In the genomic region with DNA sequence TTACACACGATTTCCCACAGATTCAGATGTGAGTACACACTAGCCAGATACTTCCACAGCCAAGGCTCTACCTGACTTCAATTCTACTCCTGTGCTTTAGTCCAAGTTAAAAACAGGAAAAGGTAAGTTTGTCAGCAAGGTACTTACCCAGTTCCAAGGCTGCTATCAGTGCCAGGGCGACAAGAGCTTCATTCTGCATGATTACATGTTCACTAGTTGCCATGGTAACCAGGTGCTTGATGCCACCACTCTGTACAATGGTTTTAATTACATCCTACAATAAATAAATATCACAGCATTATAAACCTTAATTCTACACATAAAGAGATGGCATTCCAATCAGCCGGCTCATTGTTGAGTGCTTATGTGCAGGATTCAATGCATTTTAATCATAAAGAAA, we compare ENCODE assay signal across 26 mouse cellular contexts.
A peak's percentile ranks its signal among the peaks of the same experiment; 100 is the strongest.
DNase-seq lines count a peak whose midpoint lies in the region; ATAC-seq and TF ChIP-seq lines count a peak whose summit lies in the region.
"Had no signal": no experiment of that assay in that cellular context is flagged by ENCODE, and none has a peak within 500 bp of the region (broad histone marks: within the 10 kb centered on the region; RNA-seq: fewer than 3 reads in every experiment).

No protein-coding gene starts in this region.

- 0 out of 2 replicates have a peak, but pooled peaks cover 4% of the 10 kb centered on the region for H3K9me3 ChIP-seq in embryonic facial prominence, embryonic 14.5 days (ENCODE audit: control insufficient read depth, low read length)
- no peaks in the 10 kb centered on the region for H3K9me3 ChIP-seq in embryonic facial prominence, embryonic 10.5 days
- H3K9me3 ChIP-seq in forebrain, embryonic 16.5 days (ENCODE audit: control insufficient read depth, low read length): no peaks in the 10 kb centered on the region
- H3K9me3 ChIP-seq in forebrain, embryonic 12.5 days: no peaks in the 10 kb centered on the region
- H3K9me3 ChIP-seq in midbrain, embryonic 14.5 days (ENCODE audit: control insufficient read depth, low read length): 0 out of 2 replicates have a peak, but pooled peaks cover 3% of the 10 kb centered on the region
- H3K9me3 ChIP-seq in midbrain, embryonic 10.5 days (replicated peaks): 0 out of 2 replicates have a peak, but pooled peaks cover 3% of the 10 kb centered on the region
- H3K9me3 ChIP-seq: embryonic facial prominence, embryonic 15.5 days; hindbrain, embryonic 12.5 days had no signal

- H3K4me3 ChIP-seq in embryonic facial prominence, embryonic 14.5 days (ENCODE audit: low read depth, low read length): no peak overlapping the region
- H3K4me3 ChIP-seq in embryonic facial prominence, embryonic 10.5 days: no peak overlapping the region
- no peak overlapping the region for H3K4me3 ChIP-seq in forebrain, embryonic 16.5 days (replicated peaks; ENCODE audit: low read length)
- H3K4me3 ChIP-seq in forebrain, embryonic 12.5 days (replicated peaks): no peak overlapping the region
- H3K4me3 ChIP-seq in midbrain, embryonic 14.5 days (replicated peaks; ENCODE audit: low read depth, low read length): no peak overlapping the region
- H3K4me3 ChIP-seq in midbrain, embryonic 10.5 days: no peak overlapping the region
- H3K4me3 ChIP-seq: embryonic facial prominence, embryonic 15.5 days; heart, adult 2 months; hindbrain, embryonic 12.5 days had no signal

- H3K36me3 ChIP-seq in embryonic facial prominence, embryonic 14.5 days (ENCODE audit: control insufficient read depth, insufficient read depth, low read length): peaks cover 37% of the 10 kb centered on the region
- H3K36me3 ChIP-seq in embryonic facial prominence, embryonic 10.5 days (replicated peaks): peaks cover 51% of the 10 kb centered on the region
- peaks cover 12% of the 10 kb centered on the region for H3K36me3 ChIP-seq in forebrain, embryonic 16.5 days (ENCODE audit: control insufficient read depth, insufficient read depth)
- peaks cover 29% of the 10 kb centered on the region for H3K36me3 ChIP-seq in forebrain, embryonic 12.5 days (replicated peaks)
- peaks cover 27% of the 10 kb centered on the region for H3K36me3 ChIP-seq in midbrain, embryonic 14.5 days (ENCODE audit: control insufficient read depth, insufficient read depth, low read length)
- H3K36me3 ChIP-seq in midbrain, embryonic 10.5 days: peaks cover 51% of the 10 kb centered on the region

- no peak overlapping the region for H3K4me2 ChIP-seq in embryonic facial prominence, embryonic 14.5 days (ENCODE audit: low read depth, low read length)
- H3K4me2 ChIP-seq in forebrain, embryonic 16.5 days (ENCODE audit: low read length): no peak overlapping the region
- no peak overlapping the region for H3K4me2 ChIP-seq in forebrain, embryonic 12.5 days
- no peak overlapping the region for H3K4me2 ChIP-seq in midbrain, embryonic 14.5 days (ENCODE audit: low read length)
- H3K4me2 ChIP-seq: embryonic facial prominence, embryonic 15.5 days; heart, embryonic 11.5 days; hindbrain, embryonic 12.5 days had no signal

- no peak overlapping the region for H3K27ac ChIP-seq in embryonic facial prominence, embryonic 14.5 days (replicated peaks; ENCODE audit: low read depth, low read length)
- no peak overlapping the region for H3K27ac ChIP-seq in embryonic facial prominence, embryonic 10.5 days (replicated peaks)
- H3K27ac ChIP-seq in forebrain, embryonic 16.5 days (ENCODE audit: low read length): no peak overlapping the region
- no peak overlapping the region for H3K27ac ChIP-seq in forebrain, embryonic 12.5 days
- H3K27ac ChIP-seq in midbrain, embryonic 14.5 days (replicated peaks; ENCODE audit: low read depth, low read length): no peak overlapping the region
- no peak overlapping the region for H3K27ac ChIP-seq in midbrain, embryonic 10.5 days (replicated peaks)
- H3K27ac ChIP-seq: embryonic facial prominence, embryonic 15.5 days; heart, adult 2 months; hindbrain, embryonic 12.5 days had no signal

- ATAC-seq in embryonic facial prominence, embryonic 14.5 days (ENCODE audit: low read depth): peak; percentile 62; the same call in 1 of the 2 replicates
- 0 out of 2 replicates have a peak, but pooled peaks have one; percentile 33 for ATAC-seq in forebrain, embryonic 16.5 days
- ATAC-seq in forebrain, embryonic 12.5 days (ENCODE audit: low FRiP score): no peak
- ATAC-seq in midbrain, embryonic 14.5 days (ENCODE audit: low FRiP score, low TSS enrichment): no peak
- ATAC-seq: activated CD4-positive, CD25-positive, alpha-beta regulatory T cell, adult 4 months; hindbrain, embryonic 16.5 days; inflammation-experienced regulatory T-cells, adult 6 months; intestine, embryonic 16.5 days had no signal

- TF ChIP-seq POLR2A in brain, embryonic 14.5 days (IDR thresholded peaks at IDR 0.05; ENCODE audit: borderline replicate concordance, extremely low read depth, insufficient read depth, insufficient read length, poor library complexity, severe bottlenecking): no peak

- H3K9ac ChIP-seq in embryonic facial prominence, embryonic 14.5 days (ENCODE audit: low read depth, low read length): no peak overlapping the region
- H3K9ac ChIP-seq in forebrain, embryonic 16.5 days (replicated peaks; ENCODE audit: low read depth, low read length): no peak overlapping the region
- H3K9ac ChIP-seq in forebrain, embryonic 12.5 days: no peak overlapping the region
- no peak overlapping the region for H3K9ac ChIP-seq in midbrain, embryonic 14.5 days (replicated peaks; ENCODE audit: low read length)
- H3K9ac ChIP-seq: embryonic facial prominence, embryonic 15.5 days; hindbrain, embryonic 12.5 days had no signal

- 0 out of 2 replicates have a peak, but pooled peaks cover 4% of the 10 kb centered on the region for H3K4me1 ChIP-seq in embryonic facial prominence, embryonic 14.5 days (ENCODE audit: control insufficient read depth, insufficient read depth, low read length)
- peaks cover 6% of the 10 kb centered on the region for H3K4me1 ChIP-seq in embryonic facial prominence, embryonic 10.5 days
- no peaks in the 10 kb centered on the region for H3K4me1 ChIP-seq in forebrain, embryonic 16.5 days (replicated peaks; ENCODE audit: control insufficient read depth, insufficient read depth, low read length)
- peaks cover 3% of the 10 kb centered on the region; the same call in 1 of the 2 replicates for H3K4me1 ChIP-seq in forebrain, embryonic 12.5 days
- H3K4me1 ChIP-seq in midbrain, embryonic 14.5 days (ENCODE audit: control insufficient read depth, insufficient read depth, low read length): no peaks in the 10 kb centered on the region
- 0 out of 2 replicates have a peak, but pooled peaks cover 5% of the 10 kb centered on the region for H3K4me1 ChIP-seq in midbrain, embryonic 10.5 days
- H3K4me1 ChIP-seq: embryonic facial prominence, embryonic 15.5 days; hindbrain, embryonic 12.5 days had no signal

- peak; percentile 18 for DNase-seq in embryonic facial prominence, embryonic 14.5 days (ENCODE audit: low spot score)
- DNase-seq in embryonic facial prominence, embryonic 10.5 days (ENCODE audit: low spot score): no peak
- DNase-seq in midbrain, embryonic 14.5 days: peak; percentile 37
- no peak for DNase-seq in midbrain, embryonic 10.5 days (ENCODE audit: low spot score)
- peak; percentile 50 for DNase-seq in brain, embryonic 14.5 days (ENCODE audit: low read depth)
- DNase-seq in embryo, embryonic 10 days (ENCODE audit: low spot score): no peak
- DNase-seq: adrenal gland, adult 8-10 months; adrenal gland, postnatal 25 days; cerebellum, adult 11 months; cerebellum, adult 2 months; cerebellum, adult 9-11 months; cerebellum, postnatal 25 days; embryo, embryonic 11 days; gastrocnemius, postnatal 10 days; gastrocnemius, postnatal 36 days; heart, adult 2 months; kidney, adult 18-20 months had no signal

- no peak for TF ChIP-seq CTCF in brain, embryonic 14.5 days (IDR thresholded peaks at IDR 0.05; ENCODE audit: borderline replicate concordance, extremely low read depth, insufficient read depth, insufficient read length)

- H3K27me3 ChIP-seq in embryonic facial prominence, embryonic 14.5 days (replicated peaks; ENCODE audit: control insufficient read depth, insufficient read depth, low read length): no peaks in the 10 kb centered on the region
- H3K27me3 ChIP-seq in embryonic facial prominence, embryonic 10.5 days (replicated peaks; ENCODE audit: low read depth, poor library complexity, severe bottlenecking): no peaks in the 10 kb centered on the region
- no peaks in the 10 kb centered on the region for H3K27me3 ChIP-seq in forebrain, embryonic 16.5 days (replicated peaks; ENCODE audit: control insufficient read depth, insufficient read depth, low read length)
- H3K27me3 ChIP-seq in forebrain, embryonic 12.5 days: no peaks in the 10 kb centered on the region
- H3K27me3 ChIP-seq in midbrain, embryonic 14.5 days (ENCODE audit: control insufficient read depth, insufficient read depth, low read length): no peaks in the 10 kb centered on the region
- no peaks in the 10 kb centered on the region for H3K27me3 ChIP-seq in midbrain, embryonic 10.5 days (ENCODE audit: low read depth, poor library complexity, severe bottlenecking)
- H3K27me3 ChIP-seq: embryonic facial prominence, embryonic 15.5 days; hindbrain, embryonic 12.5 days had no signal

- 91% methylated on average over 3 of the region's 3 CpGs for WGBS in embryonic facial prominence, embryonic 14.5 days
- 93% methylated on average over 3 of the region's 3 CpGs for WGBS in embryonic facial prominence, embryonic 10.5 days
- 79% methylated on average over 3 of the region's 3 CpGs for WGBS in forebrain, embryonic 16.5 days
- 86% methylated on average over 3 of the region's 3 CpGs for WGBS in forebrain, embryonic 12.5 days
- 87% methylated on average over 3 of the region's 3 CpGs for WGBS in midbrain, embryonic 14.5 days
- WGBS in midbrain, embryonic 10.5 days: 93% methylated on average over 3 of the region's 3 CpGs

Comparison
In these comparisons a context has a peak if more than half of its experiments do, and no peak if none do; other contexts are left out.
1. ATAC-seq: peak in embryonic facial prominence, embryonic 14.5 days (single experiment) and forebrain, embryonic 16.5 days (single experiment); none in forebrain, embryonic 12.5 days (single experiment) and midbrain, embryonic 14.5 days (single experiment).
2. DNase-seq: peak in embryonic facial prominence, embryonic 14.5 days (single experiment), midbrain, embryonic 14.5 days (single experiment) and brain, embryonic 14.5 days (single experiment); none in embryonic facial prominence, embryonic 10.5 days (single experiment), midbrain, embryonic 10.5 days (single experiment) and embryo, embryonic 10 days (single experiment).